Mouse (Mus musculus): ENCODE measurements at regions not wholly inside any gene's neighbourhood (a gene's known extent, or its start where the extent isn't known, plus 50 kb on each side); places are given as distances from the start of the nearest gene placed in this dataset.

- peak; percentile 31 for DNase-seq (ENCODE audit: inconsistent ontology term)
Measured at GRCm38 (mm10) chr1:111699030-111699732, 165.5 kb downstream of the Dsel start.

GRCm38 (mm10) chr1:111660950-111661349, 203.8 kb downstream of the Dsel start:
- no peak for DNase-seq (ENCODE audit: inconsistent ontology term)

GRCm38 (mm10) chr1:111660099-111660670, 204.5 kb downstream of the Dsel start:
- peak; percentile 7 for DNase-seq (ENCODE audit: inconsistent ontology term)

- peak; percentile 16 for DNase-seq (ENCODE audit: inconsistent ontology term)
Measured at GRCm38 (mm10) chr1:111633860-111634460, 230.8 kb downstream of the Dsel start.
